Mouse (Mus musculus) E14TG2a.4 (cell line): ENCODE measurements around the gene Ube2l3.

ENCODE experiments used
- CTCF ChIP-seq: conservative IDR thresholded peaks from 2 replicates; pipeline ENCODE4 v1.5.1; 2014; ENCODE audit warnings: low read length
- NANOG ChIP-seq: IDR thresholded peaks from 2 replicates; pipeline ENCODE4 v1.6.1; 2014; ENCODE audit warnings: borderline replicate concordance, low read length, mixed read lengths

DNA sequence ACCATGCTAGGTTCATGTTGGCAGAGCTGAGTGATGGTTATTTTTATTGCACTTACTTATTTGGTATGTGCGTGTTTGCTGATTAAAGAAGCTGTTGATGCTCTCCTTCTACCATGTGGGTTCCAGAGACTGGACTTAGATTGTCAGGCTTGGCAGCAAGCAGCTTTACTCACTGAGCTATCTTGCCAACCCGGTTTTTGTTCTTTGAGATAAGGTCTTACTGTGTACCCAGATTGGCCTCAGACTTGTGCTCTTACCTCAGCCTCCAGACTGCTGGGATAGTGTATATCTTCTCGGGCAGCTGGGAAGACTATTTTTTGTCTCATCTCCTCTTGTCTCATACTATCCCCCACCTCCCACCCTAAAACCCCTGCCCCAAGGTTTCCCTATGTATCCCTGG lies 35.2 kb upstream of the Ube2l3 start:
- no peak for TF ChIP-seq CTCF
- TF ChIP-seq NANOG: no peak
